Mouse (Mus musculus) gonadal fat pad, adult 2 months (tissue): ENCODE measurements around the gene Serinc5. TPM values are rescaled to one million over a fixed set of nuclear protein-coding genes. Genes with fewer than 3 reads are reported as not detected.

Source experiments
- DNase-seq: peaks from one replicate; pipeline ENCODE4 v3.0.0-alpha.2; 2012; ENCODE audit warnings: low read depth
- polyA plus RNA-seq: library from polyadenylated mRNA; depleted of rRNA; stranded (reverse); fragments of >200 nt; gene quantifications from 2 replicates; pipeline ENCODE4 v1.2.3, GENCODE M21; 2012

Gene Serinc5
- polyA plus RNA-seq, 1 experiment, result 29.9 TPM

DNA sequence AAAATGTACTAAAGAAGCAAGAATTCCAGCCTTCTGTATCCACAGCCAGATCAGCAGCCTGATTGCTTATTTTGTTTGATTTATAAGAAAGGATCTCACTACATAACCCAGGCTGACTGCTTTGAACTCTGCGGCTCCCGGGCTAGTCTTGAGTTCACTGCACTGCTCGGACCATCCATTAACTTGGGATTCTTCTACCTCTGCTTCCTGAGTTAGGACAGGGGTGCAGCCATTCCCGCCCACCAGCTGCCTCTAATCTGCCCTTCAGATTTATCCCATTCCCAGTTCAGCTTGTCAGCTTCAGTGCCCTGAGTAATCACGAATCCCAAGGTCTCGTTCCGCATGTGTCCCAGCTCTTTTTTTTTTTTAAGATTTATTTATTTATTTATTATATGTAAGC lies 93.3 kb downstream of the Serinc5 start:
- no peak for DNase-seq

DNA sequence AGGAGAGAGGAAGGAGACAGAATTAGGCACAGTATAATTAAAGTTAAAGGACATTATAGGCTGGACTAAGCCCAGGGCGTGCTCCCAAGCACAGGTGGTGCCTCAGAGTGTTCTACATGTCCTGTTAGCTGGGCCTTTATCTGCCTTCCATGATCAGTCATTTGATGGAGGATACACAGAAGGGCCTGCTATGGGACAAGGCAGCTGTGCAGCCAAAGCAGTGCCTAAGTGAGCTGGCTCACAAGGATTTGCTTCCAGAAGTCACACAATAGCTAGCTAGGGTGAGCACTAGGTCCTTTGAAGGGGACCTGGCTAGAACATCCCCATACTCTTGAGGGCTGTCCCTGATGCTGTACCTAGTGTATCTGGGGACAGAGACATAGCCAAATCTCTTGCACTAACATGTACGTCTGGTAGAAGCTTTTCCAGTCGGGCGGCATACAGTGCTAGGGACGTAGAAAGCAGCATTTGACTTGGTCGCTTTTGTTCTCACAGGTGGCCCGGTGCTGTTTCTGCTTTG lies 94.2 kb downstream of the Serinc5 start:
- DNase-seq, result no peak

- DNase-seq, result no peak
Measured at GRCm38 (mm10) chr13:92706342-92707061, 95.6 kb downstream of the Serinc5 start.

DNA sequence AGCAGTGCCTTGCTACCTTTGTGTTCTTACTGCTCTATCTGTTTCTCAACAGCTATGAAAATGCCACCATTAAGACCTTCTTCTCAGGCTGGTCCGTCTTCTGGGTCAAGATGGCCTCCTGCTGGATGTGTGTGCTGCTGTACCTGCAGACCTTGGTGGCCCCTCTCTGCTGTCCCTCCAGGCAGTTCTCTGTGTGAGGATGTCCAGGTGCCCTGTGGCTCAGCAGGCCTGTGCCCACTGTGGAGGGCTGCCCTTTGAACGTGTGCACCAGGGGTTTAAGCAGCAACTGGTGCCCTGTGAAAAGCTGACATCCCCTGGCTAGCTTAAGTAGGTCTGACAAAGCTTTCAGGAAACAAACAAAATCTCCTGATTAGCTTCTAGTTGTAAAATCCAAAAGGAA lies 97.0 kb downstream of the Serinc5 start:
- DNase-seq, result no peak

- DNase-seq, result no peak
Measured at GRCm38 (mm10) chr13:92708466-92708865, 97.6 kb downstream of the Serinc5 start.

DNA sequence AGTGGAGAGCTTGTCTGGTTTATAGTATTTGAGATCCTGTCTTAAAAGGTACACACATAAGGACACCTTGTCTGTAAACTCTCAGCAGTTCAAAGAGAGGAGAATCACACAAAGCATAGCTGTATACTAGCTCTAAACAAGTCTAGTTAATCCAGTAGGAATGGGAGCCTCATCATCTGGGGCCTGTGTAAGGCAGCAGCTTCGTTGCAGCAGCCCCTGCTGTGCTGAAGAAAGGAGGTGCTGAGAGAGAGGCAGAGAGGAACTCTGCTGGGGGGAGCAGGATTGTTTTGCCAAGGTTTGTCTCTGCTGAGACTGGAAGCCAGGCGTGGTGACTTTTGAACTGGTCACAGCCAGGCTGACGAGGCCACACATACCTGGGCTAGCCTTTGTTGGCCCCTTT lies 98.6 kb downstream of the Serinc5 start:
- no peak for DNase-seq

DNA sequence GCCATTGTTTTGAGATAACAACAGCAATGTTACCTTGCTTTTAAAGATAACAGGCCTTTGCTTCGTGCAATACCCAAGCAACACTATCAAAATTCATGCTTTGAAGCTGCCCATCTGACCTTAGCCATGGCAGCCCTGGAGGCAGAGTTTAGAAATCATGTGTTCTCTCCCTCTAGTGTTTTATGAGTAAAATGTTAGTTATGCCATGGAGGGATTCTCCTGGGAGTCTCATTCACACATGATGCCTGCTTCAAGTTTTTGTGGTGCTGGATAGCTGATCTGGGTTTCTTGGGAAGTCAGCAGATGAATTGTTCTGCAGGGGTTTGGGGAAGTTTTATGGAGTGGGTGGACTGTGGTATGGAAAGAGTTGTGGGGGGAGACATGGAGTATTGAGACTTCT lies 99.5 kb downstream of the Serinc5 start:
- DNase-seq, result no peak

DNA sequence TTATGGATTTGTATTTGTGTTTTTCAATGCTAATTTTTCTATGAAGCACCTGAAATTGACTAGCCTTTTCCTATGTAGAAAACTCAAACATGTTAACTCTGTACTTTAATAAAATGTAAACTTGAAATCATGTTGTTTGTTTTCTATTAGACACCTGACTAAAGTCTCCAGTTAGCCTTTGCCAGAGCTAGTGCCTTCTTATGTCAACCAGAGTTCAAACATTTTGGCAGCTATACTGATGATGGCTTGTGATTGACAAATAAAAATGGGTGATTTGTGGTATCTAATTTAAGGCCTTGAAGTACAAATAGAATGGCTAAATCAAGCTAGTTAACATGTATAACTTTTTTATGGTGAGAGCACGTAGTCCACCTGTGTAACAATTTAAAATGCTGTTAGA lies 100.9 kb downstream of the Serinc5 start:
- DNase-seq, result no peak

- DNase-seq, result no peak
Measured at GRCm38 (mm10) chr13:92712619-92713018, 101.7 kb downstream of the Serinc5 start.

DNA sequence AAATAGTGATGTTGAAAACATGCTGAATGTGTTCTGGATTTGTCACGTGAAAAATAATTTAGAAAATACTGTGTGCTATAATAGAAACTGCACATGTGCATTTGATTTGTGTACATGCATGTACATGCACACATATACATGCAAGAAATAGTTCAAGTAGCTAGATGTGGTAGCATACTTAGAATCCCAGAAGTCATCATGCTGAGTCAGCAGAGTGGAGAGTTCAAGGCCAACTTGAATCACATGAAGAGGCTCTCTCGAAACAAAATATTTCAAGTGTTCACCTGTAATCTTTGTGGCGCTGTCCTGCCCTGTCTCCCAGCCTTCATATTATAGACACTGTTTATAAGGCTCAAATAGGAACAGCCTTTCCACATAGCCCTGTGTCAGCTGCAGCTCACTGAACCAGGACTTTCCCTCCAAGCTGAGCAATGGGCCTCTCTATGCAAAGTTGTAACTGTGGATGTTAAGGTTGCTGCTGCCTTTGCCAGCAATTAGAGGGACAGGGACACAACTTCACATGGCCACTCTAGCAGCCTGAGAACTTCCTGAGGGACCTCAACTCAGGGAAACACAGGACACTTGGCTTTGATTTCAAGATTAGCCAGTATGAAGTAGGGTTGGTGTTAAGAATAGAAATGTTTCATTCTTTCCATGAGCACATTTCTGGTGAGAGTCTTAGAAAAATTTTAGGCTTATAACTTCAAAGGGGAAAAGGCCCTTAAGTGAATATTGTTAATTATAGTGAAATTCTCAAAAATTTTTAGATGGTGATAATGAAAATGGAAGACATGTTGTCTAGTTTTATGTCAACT lies 107.2 kb downstream of the Serinc5 start:
- DNase-seq, result no peak

GRCm38 (mm10) chr13:92721006-92721405 lies 110.1 kb downstream of the Serinc5 start:
- DNase-seq, result no peak

DNA sequence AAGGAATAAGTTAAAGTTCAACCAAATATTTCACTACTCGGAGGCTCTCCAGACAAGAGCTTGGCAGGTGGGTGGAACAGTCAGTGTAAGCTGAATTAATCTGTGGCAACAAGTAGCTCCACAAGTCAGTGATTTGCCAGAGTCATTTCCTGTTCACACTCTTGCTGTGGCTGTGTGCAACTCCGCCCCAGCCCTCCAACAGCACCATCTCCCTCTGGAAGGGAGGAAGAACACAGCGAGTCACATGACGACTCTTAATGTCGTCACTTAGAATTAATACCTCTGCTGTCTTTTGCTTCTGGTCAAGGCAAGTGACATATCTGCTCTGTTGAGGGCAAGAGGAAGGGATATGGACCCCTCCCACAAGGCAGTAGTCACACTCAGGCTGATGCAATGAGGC lies 111.5 kb downstream of the Serinc5 start:
- no peak for DNase-seq

DNA sequence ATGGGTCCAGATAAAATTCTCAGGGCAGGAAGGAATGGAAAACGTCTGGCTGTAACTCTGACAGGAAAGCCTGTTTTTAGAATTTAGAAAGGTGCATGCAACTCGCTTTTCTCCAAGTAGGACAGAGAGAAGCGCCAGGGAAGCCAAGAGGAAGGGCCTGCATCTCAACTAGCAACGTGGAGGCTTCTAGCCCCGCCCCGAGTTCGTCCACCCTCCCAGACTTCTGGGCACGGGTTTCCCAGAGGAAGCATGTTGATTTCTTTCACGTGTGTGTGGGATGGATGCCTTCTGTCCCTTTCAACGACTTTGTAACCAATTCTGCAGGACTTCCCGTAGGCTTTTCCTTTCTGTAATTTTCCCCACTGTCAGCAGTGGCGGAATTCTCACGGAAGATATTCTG lies 118.9 kb downstream of the Serinc5 start:
- DNase-seq, result no peak

DNA sequence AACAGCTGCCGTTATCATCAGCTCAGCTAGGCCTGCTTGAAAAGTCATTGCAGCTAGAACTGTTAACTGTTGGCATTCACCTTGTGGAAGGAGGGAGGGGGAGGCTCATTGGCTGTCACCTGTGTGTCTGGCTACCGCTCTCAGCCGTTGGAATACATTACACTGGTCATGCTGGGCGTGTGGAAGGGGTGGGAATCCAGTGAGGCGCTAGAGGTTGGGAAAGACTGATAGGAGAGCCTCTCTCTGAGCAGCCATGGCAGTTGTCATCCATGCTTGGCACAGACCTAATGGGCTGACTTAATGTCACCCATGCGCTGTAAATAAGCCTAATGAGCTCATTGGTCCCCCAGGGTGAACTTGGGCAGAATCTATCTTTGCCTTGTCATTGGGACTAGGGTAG lies 120.9 kb downstream of the Serinc5 start:
- no peak for DNase-seq

DNA sequence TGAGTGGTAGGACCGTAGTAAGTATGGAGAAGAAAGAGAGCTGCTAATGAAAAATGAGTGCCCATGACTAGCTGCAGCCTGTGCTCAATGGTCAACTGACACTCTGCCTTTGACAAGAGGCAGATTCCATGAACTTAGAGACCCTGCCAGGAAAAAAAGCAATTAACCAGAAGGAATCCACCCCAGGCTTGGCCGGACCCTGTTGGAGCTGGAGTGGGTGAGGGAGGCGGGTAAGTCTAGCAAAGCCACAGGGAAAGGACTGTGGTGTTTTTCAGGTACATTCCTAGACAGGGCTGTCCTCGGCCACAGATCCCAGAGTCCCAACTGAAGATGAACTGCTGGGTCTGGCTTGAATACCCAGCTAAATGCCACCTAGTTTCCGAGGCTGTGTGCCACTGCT lies 121.9 kb downstream of the Serinc5 start:
- DNase-seq, result no peak

DNA sequence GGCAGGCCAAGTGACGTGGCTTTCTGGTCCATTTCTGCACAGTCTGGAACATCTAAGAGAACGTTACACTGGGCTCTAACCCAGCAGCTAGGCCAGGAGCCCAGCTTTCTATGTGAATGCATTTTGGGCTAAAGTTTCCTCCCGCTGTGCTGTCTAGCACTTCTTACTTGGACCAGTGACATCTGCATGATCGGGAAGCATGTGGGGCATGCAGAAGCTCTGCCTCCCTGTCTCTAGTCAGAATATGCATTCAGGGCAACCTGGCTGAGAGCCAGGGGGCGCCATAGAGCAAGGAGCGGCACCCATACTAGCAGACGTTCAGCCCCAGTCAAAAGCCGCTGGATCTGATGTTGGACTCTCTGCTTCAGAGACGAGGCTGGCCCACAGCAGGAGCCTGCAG lies 122.4 kb downstream of the Serinc5 start:
- no peak for DNase-seq

- no peak for DNase-seq
Measured at GRCm38 (mm10) chr13:92733741-92734140, 122.8 kb downstream of the Serinc5 start.

DNA sequence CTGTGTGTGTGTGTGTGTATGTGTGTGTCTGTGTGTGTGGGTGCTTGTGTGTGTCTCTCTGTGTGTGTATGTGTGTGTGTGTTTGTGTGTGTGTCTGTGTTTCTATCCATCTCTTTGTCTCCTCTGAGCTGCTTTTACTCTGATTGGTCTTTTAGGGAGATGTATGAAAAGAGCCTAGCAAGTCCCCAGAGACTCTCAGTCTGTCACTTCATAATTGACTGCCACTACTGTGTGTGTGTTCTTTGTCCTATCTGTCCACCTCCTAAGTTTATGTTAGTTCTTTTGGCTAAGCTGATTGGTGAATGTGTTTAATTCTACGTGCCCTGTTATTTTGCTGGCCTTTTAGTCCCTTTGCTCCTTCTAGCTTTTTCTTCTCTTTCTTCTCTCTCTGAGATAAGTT lies 124.8 kb downstream of the Serinc5 start:
- no peak for DNase-seq

GRCm38 (mm10) chr13:92736516-92737300 lies 125.8 kb downstream of the Serinc5 start:
- DNase-seq, result no peak

GRCm38 (mm10) chr13:92738821-92739220 lies 127.9 kb downstream of the Serinc5 start:
- no peak for DNase-seq

GRCm38 (mm10) chr13:92739858-92740257 lies 129.0 kb downstream of the Serinc5 start:
- DNase-seq, result no peak

DNA sequence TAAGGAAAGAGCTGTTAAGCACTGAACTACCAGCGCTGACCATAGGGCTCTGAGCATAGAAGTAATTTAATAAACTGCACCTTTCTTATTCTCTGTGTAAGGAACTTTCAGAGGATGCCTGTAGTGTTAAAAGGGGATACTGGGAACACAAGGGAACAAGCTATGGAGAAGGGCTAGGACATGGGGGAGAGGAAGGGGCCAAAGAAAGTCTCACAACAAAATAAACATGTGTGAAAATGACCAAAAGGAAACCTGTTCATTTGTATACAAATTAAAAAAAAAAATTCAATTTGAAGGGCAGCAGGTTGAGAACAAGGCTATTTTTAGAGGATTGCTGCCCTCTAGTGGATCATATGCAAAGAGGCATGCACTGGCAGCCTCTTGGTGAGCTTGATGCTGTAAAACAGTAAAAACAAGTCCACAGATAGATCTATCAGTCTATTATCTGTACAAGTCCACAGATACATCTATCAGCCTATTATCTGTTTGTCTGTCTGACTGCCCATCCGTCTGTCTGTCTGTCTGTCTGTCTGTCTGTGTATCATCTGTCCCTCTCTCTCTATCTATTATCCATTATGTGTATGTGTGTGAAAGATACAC lies 129.9 kb downstream of the Serinc5 start:
- no peak for DNase-seq
